ENCODE assay signal across 15 mouse cellular contexts in the genomic region with DNA sequence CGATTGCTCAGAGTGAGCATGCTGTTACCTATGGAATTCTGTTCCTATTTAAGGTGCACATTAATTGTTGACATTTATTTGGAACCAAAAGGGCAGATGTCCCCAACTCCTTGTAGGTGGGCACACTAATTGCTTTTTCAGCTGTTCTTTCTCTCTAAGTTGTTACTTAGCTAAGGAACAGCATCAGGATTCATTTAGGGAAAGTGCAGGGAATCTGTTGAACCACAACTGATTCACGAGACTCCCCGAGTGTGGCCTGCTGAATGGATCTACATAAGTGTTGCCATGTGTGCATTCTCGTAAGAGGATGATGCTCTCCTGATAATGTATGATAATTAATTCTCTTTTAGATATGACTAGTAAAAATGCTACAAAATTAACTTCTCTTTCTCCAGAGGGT.
"Had no signal": no experiment of that assay in that cellular context is flagged by ENCODE, and none has a peak within 500 bp of the region (broad histone marks: within the 10 kb centered on the region; RNA-seq: fewer than 3 reads in every experiment).

No protein-coding gene starts in this region.

- DNase-seq: kidney, adult 2 months; kidney, postnatal 36 days; liver; lung, adult 18-20 months; lung, postnatal 10 days; lung, postnatal 36 days; midbrain, embryonic 14.5 days; thymus, adult 18-20 months; thymus, postnatal 36 days had no signal

- H3K4me1 ChIP-seq: liver, embryonic 12.5 days; liver, embryonic 15.5 days; lung, embryonic 15.5 days; midbrain, embryonic 10.5 days had no signal

- H3K4me3 ChIP-seq: limb, embryonic 12.5 days; liver, embryonic 12.5 days; liver, embryonic 15.5 days; lung, embryonic 15.5 days; midbrain, embryonic 10.5 days had no signal

- H3K9me3 ChIP-seq: limb, embryonic 12.5 days; liver, embryonic 12.5 days; liver, embryonic 15.5 days; lung, embryonic 15.5 days; midbrain, embryonic 10.5 days had no signal

- H3K27ac ChIP-seq: kidney, postnatal 0 days; limb, embryonic 12.5 days; liver, embryonic 12.5 days; liver, embryonic 15.5 days; lung, embryonic 15.5 days; midbrain, embryonic 10.5 days had no signal

- H3K27me3 ChIP-seq: limb, embryonic 12.5 days; liver, embryonic 12.5 days; liver, embryonic 15.5 days; lung, embryonic 15.5 days had no signal

- H3K36me3 ChIP-seq: limb, embryonic 12.5 days; liver, embryonic 12.5 days; liver, embryonic 15.5 days; lung, embryonic 15.5 days; midbrain, embryonic 10.5 days had no signal
